Mouse (Mus musculus) spleen, postnatal 14 days (tissue): ENCODE data around the gene Arl5c.

Source experiments
- DNase-seq, 2 experiments: peaks; one replicate each; pipeline ENCODE4 v3.0.0; 2021 to 2022; ENCODE audit warnings: low spot score in 2 of 2

Arl5c gene

GRCm38 (mm10) chr11:97995564-97996288, at the start of gene Arl5c:
Gene Arl5c (minus strand): TSS chr11:97996181.
- peak; percentile 30 to 57 for DNase-seq

- DNase-seq = no peak
Observed at GRCm38 (mm10) chr11:98045596-98045995, 49.6 kb upstream of the Arl5c start.

- no peak for DNase-seq
Observed at GRCm38 (mm10) chr11:98044074-98044473, 48.1 kb upstream of the Arl5c start.

- DNase-seq = no peak
Observed at GRCm38 (mm10) chr11:98042741-98043140, 46.8 kb upstream of the Arl5c start.

- DNase-seq = no peak
Observed at GRCm38 (mm10) chr11:98040975-98041374, 45.0 kb upstream of the Arl5c start.

- DNase-seq = no peak
Observed at GRCm38 (mm10) chr11:98037871-98038270, 41.9 kb upstream of the Arl5c start.

GRCm38 (mm10) chr11:98035977-98036377, 40.0 kb upstream of the Arl5c start:
- no peak for DNase-seq

GRCm38 (mm10) chr11:98034840-98035239, 38.9 kb upstream of the Arl5c start:
- DNase-seq = no peak

GRCm38 (mm10) chr11:98034061-98034460, 38.1 kb upstream of the Arl5c start:
- no peak for DNase-seq

GRCm38 (mm10) chr11:98031443-98031770, 35.4 kb upstream of the Arl5c start:
- DNase-seq = peak; percentile 52 to 74

- no peak for DNase-seq
Observed at GRCm38 (mm10) chr11:98030701-98031442, 34.9 kb upstream of the Arl5c start.

- DNase-seq = no peak
Observed at GRCm38 (mm10) chr11:98027785-98028184, 31.8 kb upstream of the Arl5c start.

GRCm38 (mm10) chr11:98027297-98027688, 31.3 kb upstream of the Arl5c start:
- DNase-seq = no peak

GRCm38 (mm10) chr11:98026570-98027296, 30.8 kb upstream of the Arl5c start, which contains the start of gene Rpl19:
Gene Rpl19 (plus strand): TSS chr11:98026710.
- peak; percentile 84 to 91 for DNase-seq

- no peak for DNase-seq
Observed at GRCm38 (mm10) chr11:98026248-98026569, 30.2 kb upstream of the Arl5c start.

GRCm38 (mm10) chr11:98024516-98024915, 28.5 kb upstream of the Arl5c start:
- no peak for DNase-seq

- DNase-seq = peak in 1 of 2 experiments; percentile 27
Observed at GRCm38 (mm10) chr11:98022555-98023371, 26.8 kb upstream of the Arl5c start, which contains the start of gene Cacnb1. Gene Cacnb1 (minus strand): TSS chr11:98023034.

GRCm38 (mm10) chr11:98022253-98022554, 26.2 kb upstream of the Arl5c start:
- no peak for DNase-seq

- DNase-seq = no peak
Observed at GRCm38 (mm10) chr11:98021565-98022252, 25.7 kb upstream of the Arl5c start.

GRCm38 (mm10) chr11:98021118-98021517, 25.1 kb upstream of the Arl5c start:
- no peak for DNase-seq

- DNase-seq = no peak
Observed at GRCm38 (mm10) chr11:98020710-98021109, 24.7 kb upstream of the Arl5c start.
